Mouse (Mus musculus) liver, postnatal 0 days (tissue): ENCODE measurements around the gene Cemip2.

Experiments
- CTCF ChIP-seq: sonication (generic); IDR thresholded peaks from 2 replicates; pipeline ENCODE4 v1.5.1; 2016; ENCODE audit warnings: antibody characterized with exemption, low read depth
- EP300 ChIP-seq: IDR thresholded peaks from 2 replicates; pipeline ENCODE4 v1.6.1; 2016; ENCODE audit warnings: antibody characterized with exemption, low read depth, mild to moderate bottlenecking

DNA sequence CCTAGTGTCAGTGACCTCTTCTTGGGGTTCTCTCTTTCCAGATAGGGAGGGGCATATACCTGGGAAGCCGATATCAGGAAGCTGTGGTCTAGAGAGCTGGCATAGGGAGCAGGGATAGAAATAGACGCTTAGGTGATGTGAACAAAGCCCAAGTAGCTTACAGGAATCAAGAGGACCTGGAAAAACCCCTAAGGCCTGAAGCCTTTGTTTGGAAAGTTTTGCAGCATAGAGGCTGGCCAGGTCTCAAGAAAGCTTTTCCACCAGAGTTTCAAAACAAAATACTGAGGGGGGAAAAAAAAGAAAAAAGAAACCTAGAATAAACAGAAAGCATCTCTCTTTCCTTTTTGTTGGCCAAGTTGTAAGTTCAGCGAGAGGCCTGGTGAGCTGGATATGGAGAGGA lies 104.9 kb downstream of the Cemip2 start:
- TF ChIP-seq EP300 (no peak), CTCF (no peak)
